Mouse (Mus musculus) CH12.LX (cell line): ENCODE measurements around the gene Pknox2.

Source experiments
- CTCF ChIP-seq, 2 experiments: IDR thresholded peaks in 1 of 2; conservative IDR thresholded peaks in 1 of 2; 2 replicates each; pipeline ENCODE4 v1.5.1; 2011 to 2012; ENCODE audit warnings: low read depth in 2 of 2, low read length in 2 of 2, improper control_type of control experiment in 1 of 2, inconsistent platforms in 1 of 2, mild to moderate bottlenecking in 1 of 2, moderate library complexity in 1 of 2
- E2F4 ChIP-seq: IDR thresholded peaks from 2 replicates; pipeline ENCODE4 v1.6.1; 2011; ENCODE audit warnings: low read depth, low read length, improper control_type of control experiment; ENCODE audit not compliant: insufficient replicate concordance
- EP300 ChIP-seq: IDR thresholded peaks from 2 replicates; pipeline ENCODE4 v1.6.1; 2011; ENCODE audit warnings: low read length, improper control_type of control experiment
- MAFK ChIP-seq: IDR thresholded peaks from 2 replicates; pipeline ENCODE4 v1.6.1; 2011; ENCODE audit warnings: low read length, improper control_type of control experiment; ENCODE audit not compliant: insufficient replicate concordance
- MAZ ChIP-seq: IDR thresholded peaks from 2 replicates; pipeline ENCODE4 v1.6.1; 2012; ENCODE audit warnings: low read depth, mild to moderate bottlenecking, inconsistent platforms, low read length, improper control_type of control experiment, moderate library complexity
- RCOR1 ChIP-seq: conservative IDR thresholded peaks from 2 replicates; pipeline ENCODE4 v1.6.1; 2012; ENCODE audit warnings: low read depth, mild to moderate bottlenecking, inconsistent platforms, low read length, improper control_type of control experiment
- USF1 ChIP-seq: IDR thresholded peaks from 2 replicates; pipeline ENCODE4 v1.6.1; 2014; ENCODE audit warnings: low read depth, mild to moderate bottlenecking, inconsistent platforms, low read length, improper control_type of control experiment
- USF2 ChIP-seq: conservative IDR thresholded peaks from 2 replicates; pipeline ENCODE4 v1.6.1; 2011; ENCODE audit warnings: low read depth, low read length, improper control_type of control experiment
- ZMIZ1 ChIP-seq: IDR thresholded peaks from 2 replicates; pipeline ENCODE4 v1.6.1; 2012; ENCODE audit warnings: low read depth, mild to moderate bottlenecking, inconsistent platforms, low read length, improper control_type of control experiment
- ZNF384 ChIP-seq: IDR thresholded peaks from 2 replicates; pipeline ENCODE4 v1.6.1; 2012; ENCODE audit warnings: low read depth, low read length, improper control_type of control experiment, inconsistent platforms

DNA sequence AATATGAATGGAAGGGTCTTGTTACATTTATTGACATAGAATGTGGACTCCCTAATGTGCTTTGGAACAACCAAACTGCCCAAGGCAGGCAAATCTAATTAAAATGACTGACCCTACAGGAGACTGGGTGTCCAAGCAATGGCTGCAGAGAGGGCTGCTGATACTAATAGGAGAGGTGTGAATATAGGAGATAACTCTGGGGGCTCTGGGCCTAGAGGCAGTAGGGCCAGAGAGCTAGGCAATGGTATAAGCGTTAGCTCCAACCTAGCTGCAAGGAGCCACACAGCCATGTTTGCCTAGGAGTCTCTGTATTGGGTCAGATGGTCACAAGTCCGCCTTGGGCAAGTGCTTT is 196.1 kb downstream of the Pknox2 start:
- TF ChIP-seq CTCF (conservative IDR thresholded peaks at IDR 0.05 in 1 of 2, IDR thresholded peaks at IDR 0.05 in 1 of 2; ENCODE audit: low read depth in 2 of 2, low read length in 2 of 2) (no peak), E2F4 (no peak), MAFK (no peak), RCOR1 (no peak), ZMIZ1 (no peak), USF1 (no peak), EP300 (no peak), ZNF384 (no peak), MAZ (no peak), USF2 (no peak)
